Mouse (Mus musculus) urinary bladder, postnatal 36 days (tissue): ENCODE results near the gene Aadacl4.
"Not testable (repeated sequence)": the region's sequence is repeated elsewhere in the genome, so short reads cannot be mapped to it uniquely, and the experiment has no call there.

Source experiments
- DNase-seq, 2 experiments: peaks; one replicate each; pipeline ENCODE4 v3.0.0; 2022; ENCODE audit warnings: low spot score in 2 of 2, mixed read lengths in 1 of 2

Gene Aadacl4

DNA sequence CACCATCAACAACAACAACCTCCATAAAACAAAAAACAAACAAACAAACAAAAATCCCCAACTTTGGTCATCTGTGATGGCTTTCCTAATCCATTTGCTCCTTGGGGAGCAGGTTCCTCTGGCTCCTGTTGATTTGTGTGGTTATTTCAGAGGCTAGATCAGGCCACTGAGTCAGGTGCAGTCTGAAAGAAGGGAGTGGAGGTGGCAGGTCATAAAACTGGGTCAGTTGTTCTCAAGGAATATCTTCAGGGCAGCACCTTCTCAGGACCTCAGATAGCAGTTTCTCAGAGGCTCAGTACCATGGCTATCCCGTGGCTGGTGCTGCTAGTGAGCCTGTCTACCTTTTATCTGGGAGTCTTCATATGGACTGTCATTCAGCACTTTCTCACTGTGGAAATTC lies at the start of gene Aadacl4:
Gene Aadacl4, plus strand, starts transcription at position 301 of the 400 bp plus-strand sequence.
- no peak for DNase-seq

DNA sequence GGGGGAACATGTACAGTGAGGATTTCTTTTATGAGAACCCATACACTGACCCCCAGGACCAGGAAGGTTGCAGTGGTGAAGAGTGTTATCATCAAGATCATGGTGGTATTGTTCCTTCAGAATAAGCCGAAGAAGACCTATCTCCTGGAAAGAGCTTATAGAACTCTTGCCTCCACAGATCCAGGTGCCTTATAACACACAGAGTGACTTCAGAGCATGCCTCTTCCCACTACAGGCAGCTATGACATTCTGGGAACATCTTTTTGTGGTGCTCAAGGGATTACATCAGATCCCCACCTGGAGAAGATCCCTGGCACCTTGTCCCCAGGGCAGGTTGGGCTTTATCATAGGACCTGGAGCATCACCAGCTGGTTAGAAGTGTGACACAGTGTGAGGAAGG lies 48.5 kb upstream of the Aadacl4 start, which contains the start of gene Gm13124:
Gene Gm13124, minus strand, starts transcription at position 101 of the 400 bp plus-strand sequence.
- no peak for DNase-seq

DNA sequence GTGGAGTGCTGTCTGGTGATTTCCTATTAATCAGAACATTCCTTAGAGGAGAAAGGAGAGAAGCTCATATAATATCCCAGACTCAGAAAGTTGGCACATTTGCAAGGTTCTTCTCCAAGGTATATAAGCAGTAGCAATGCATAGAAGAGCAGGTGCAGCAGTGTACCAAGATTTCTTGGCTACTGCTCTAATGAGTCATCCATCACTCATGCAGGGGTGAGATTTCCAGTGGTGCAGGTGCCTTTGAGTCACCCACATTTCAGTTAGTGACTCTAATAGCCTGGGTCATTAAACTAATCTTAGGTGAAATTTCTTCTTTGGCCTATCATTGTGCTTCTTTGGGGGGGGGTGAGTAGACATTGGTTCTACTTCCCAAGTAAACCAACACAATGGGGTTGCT lies 45.8 kb upstream of the Aadacl4 start:
- no peak for DNase-seq

DNA sequence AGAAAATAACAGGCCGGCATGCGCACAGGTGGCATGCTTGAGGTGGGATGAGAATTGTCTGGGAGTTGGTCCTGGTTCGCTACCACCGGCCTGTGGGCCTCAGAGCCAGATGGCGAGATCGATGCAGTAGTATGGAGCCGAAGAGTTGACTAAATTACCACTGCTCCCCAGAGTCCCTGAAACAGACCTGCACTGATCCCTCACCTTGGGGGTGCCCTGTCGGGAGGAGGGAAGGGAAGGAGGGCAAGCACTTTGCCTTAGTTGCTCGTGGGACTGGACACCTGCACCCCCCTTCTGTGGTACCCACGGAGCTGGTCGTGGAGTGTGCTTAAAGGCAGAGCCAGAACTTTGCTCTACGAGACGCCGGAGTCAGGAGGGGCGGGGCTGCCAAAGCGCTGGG lies 27.3 kb upstream of the Aadacl4 start:
- DNase-seq, result not testable (repeated sequence)

DNA sequence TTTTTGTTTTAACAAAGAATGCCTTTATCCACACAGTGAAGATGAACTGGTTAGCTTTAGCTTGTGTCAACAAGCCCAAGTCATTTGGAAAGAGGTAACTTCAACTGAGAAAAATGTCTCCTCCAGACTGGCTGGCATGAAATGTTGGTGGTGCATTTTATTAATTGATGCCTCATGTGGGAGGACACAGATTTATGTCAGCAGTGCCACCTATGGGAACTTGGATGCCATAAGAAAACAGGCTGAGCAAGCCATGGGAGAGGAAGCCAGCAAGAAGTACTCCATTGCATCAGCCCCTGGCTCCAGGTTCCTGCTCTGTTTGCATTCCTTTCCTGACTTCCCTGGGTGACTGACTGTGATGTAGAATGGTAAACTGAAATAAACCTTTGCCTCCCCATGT lies 20.7 kb upstream of the Aadacl4 start:
- no peak for DNase-seq

DNA sequence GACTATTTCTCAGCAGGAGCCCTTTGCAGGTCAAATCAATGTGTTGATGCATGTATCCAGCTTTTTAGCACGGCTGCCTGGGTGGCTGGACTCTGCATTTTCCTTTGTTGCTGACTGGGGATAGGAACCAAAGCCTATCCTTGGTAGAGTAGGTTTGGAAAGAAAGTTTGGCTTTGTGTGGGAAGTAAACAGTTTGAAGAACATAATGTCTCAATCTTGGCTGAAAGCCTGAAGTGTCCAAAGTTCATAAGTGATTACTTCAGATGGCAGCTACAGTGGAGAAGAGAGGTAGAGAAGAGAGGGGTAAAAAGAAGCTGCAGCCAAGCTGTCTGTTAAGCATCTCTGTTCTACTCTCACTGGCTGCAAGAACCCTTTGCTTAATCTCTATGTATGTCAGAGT lies 1.1 kb downstream of the Aadacl4 start:
- no peak for DNase-seq

DNA sequence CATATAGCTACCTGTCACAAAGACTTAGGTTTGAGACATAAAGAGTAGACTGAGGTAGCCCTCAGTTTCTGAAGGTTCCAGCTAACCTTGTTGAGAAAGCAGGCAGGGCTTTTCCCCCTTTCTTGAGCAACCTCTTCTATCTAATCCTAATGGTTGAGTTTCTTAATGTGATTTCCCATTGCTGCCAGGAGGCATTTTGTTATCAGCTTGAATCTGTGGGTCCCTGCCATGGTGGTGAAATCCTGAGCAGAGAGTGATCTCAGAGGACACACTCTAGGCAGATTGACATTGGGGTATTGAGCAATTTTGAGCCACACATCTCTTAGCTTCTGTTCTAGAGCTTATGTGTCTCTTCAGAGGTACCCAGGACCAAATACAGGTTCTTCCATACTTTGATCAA lies 24.8 kb downstream of the Aadacl4 start:
- DNase-seq, result no peak
